Mouse (Mus musculus) right cerebral cortex, postnatal 4 days (tissue): Measurements from ENCODE around the gene Ccdc89.
A peak's percentile ranks its signal among the peaks of the same experiment; 100 is the strongest.

Source experiments
- DNase-seq: peaks from one replicate; pipeline ENCODE4 v3.0.0-alpha.2; 2022

The Ccdc89 gene

DNA sequence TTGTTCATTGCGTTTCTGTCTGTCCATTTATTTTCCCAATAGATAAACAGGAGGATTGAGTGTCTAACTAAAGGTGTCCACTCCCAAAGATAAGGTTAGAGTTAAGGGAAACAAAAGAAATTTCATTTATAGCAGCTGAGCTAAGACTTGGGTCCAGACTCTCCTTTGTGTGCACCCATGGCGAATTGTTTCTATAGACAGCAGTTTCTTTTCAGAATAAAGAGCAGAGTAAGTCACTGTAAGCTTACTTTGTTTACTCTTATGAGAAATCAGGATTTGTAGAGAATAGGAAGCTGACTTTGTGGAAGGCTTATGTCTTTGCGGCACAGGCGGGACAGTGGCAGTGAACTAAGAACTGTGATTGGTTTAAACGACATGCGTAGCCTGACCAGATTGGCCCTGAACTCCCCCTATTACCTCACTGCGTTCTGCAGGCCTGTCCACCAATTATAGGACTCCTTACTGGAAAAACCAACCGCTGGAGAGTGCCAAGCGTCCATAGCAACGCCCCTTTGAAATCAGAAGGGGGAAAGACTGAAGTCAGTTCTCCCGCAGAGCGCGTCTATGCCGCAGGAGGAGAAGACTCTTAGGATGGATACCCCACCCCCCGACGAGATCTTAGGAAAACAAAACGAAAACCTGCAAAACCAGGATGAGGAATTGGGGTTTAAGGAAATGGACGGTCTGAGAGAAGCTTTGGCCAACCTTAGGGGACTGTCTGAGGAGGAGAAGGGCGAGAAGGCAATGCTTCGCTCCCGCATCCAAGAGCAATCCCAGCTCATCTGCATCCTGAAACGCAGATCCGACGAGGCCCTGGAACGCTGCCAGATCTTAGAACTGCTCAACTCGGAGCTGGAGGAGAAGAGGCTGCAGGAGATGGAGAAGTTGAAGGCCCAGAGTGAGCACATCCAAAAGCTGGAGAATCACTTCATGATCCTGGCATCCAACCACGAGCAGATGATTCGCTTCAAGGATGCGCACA is at the start of gene Ccdc89:
Gene Ccdc89 (plus strand): TSS at position 558 of the 982 bp plus-strand sequence.
- DNase-seq, result peak; percentile 72

- DNase-seq, result no peak
These were observed 42.0 kb upstream of the Ccdc89 start for GRCm38 (mm10) chr7:90384411-90384810.

- DNase-seq, result peak; percentile 19
These were observed 39.4 kb upstream of the Ccdc89 start for GRCm38 (mm10) chr7:90386885-90387459.

DNA sequence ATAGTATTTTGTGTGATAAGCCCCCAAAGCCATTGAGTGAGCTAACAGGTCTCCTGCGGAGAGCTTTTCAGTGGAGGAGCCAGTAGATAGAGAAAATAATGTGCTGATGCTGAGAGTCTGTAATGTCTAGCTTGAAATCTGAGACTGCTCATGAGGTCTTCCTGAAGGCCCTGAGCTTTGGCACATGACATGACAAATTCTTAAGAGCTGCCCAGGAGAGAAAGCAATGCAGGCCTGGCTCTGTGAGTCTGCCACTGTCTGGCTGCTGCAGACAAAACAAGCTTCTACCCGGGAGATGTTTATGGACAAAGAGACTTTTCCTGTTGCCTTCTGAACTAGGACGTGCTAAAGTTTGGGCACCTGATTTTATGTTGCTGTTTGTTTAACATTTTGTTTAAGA is 36.6 kb upstream of the Ccdc89 start:
- no peak for DNase-seq

DNA sequence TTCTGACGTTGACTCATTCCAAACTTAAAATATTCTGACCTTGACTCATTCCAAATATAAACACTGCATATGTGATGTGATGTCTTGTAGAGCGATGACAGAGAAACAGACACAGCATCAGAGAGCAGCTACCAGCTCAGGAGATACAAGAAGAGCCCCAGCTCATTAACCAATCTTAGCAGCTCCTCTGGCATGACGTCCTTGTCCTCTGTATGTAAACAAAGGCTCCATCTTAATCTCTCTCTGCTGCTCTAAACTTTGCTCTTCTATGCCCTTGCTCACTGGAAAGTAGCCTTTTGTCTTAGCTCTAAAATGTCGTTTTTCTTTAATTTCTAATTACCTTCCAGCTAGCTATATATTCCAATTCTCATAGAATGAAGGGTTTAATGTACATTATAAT is 31.3 kb upstream of the Ccdc89 start:
- DNase-seq, result no peak

DNA sequence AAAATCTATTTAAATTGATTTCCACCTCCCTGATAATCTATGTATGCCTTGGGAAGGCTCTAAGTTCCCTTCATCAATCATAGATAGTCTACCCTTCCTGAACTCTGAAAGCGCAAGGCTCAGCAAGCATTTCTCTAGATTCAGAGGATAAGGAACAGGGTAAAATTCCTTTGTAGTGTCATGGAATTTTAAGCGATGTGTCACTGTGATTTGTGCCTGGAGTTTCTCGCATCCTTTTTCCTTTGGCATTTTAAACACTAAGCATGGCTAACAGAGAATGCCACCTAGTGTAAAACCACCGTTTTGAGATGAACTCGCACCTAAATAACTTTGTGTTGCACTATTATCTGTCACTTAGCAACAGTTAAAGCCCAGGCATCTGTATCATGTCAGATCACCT is 30.4 kb upstream of the Ccdc89 start:
- no peak for DNase-seq

DNA sequence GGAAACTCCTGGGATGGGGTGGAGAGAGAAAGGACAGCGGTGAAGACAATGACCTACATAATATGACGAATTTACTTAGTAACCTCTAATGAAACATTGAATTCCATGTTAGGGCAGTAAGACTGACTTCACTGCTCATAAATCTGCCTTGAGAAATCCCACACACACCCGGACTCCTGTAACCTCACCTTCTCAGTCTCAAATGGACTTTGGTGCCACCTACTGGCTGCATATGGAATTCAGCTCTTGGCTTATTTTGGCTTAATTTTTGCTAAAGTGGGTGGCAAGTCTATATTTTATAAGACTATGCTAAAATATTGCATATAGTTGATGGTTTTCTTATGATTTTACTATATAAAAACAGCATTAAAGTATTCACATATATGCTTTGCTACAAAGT is 16.4 kb upstream of the Ccdc89 start:
- peak; percentile 78 for DNase-seq

DNA sequence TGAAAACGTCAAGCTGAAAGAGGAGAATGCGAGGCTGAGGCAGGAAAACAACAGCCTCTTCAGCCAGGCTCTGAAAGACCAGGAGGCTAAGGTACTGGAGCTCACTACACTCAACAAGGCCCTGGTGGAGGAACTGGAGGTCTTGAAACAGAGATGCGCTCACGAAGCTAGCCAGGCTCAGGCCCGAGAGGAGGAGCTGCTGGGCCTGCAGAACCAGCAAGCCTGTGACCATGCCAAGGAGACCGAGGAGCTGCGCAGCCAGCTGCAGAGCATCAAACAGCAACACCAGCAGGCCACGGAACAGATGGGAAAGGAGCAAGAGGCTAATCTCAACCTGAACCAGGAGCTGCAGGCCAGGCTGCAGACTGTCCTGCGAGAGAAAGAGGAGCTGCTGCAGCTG is 629 bp downstream of the Ccdc89 start:
- no peak for DNase-seq

DNA sequence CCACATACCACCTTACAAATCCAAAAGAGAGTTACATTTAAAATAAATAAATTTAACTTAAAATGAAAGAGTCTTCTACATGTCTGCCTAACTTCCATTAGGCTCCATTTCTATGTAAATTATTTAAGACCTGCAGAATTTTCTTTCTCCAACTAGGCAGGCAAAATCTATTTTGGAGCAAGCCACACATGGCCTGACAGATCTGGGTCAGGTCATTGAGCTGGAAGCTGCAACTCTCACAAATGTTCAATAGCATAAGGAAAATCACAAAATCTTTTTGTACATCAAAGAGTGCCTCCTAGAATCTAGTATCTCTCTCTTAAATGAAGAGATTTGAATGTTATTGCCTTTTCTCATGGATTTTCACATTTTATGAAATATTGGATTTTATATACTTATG is 5.8 kb downstream of the Ccdc89 start:
- DNase-seq, result no peak

- no peak for DNase-seq
These were observed 13.7 kb downstream of the Ccdc89 start for GRCm38 (mm10) chr7:90440044-90440443.

DNA sequence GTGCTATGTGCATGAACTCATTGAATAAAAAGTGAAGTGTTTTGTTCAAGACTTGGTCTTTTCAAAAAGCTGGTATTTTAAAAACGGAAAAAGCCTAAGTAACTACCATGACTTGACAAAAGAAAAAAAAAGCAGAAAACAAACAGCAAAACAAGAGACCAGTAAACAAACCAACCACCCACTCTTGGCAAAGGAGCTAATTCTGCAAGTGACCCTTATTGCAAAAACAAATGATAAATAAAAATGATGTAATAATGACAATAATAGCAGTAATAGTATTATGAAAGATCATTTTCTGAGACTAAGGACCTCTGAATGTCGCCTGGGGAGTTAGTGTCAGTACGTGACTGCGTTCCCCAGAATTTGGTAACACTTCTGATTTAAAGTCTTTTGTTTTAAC is 15.7 kb downstream of the Ccdc89 start:
- DNase-seq, result no peak

DNA sequence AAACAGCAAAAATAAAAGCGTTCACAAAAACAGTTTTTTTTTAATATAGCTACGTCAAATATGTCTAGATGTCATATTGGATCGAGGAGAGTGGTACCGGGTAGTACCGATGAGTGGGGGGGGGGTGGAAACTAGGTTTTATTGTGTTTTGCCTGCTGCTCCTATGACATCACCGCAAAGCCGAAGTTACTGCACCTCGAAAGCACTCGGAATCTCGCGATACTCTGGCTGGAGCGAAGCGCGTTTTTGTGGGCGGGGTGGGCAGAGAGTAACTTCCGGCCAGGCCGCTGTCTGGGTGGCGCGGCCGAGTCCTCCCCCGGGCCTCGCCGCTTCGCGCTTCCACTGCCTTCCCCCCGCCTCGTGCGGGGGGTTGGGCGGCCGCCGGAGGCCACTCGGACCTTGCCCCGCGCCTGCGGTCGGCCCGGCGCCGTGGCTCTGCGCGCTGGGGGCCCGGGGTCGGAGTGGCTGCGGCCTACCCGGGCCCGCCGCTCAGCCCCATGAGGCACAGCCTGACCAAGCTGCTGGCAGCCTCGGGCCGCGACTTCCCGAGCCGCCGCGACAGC is 16.2 kb downstream of the Ccdc89 start, which contains the start of gene Crebzf:
Gene Crebzf (plus strand): TSS at position 212 of the 563 bp plus-strand sequence.
- peak; percentile 88 for DNase-seq

DNA sequence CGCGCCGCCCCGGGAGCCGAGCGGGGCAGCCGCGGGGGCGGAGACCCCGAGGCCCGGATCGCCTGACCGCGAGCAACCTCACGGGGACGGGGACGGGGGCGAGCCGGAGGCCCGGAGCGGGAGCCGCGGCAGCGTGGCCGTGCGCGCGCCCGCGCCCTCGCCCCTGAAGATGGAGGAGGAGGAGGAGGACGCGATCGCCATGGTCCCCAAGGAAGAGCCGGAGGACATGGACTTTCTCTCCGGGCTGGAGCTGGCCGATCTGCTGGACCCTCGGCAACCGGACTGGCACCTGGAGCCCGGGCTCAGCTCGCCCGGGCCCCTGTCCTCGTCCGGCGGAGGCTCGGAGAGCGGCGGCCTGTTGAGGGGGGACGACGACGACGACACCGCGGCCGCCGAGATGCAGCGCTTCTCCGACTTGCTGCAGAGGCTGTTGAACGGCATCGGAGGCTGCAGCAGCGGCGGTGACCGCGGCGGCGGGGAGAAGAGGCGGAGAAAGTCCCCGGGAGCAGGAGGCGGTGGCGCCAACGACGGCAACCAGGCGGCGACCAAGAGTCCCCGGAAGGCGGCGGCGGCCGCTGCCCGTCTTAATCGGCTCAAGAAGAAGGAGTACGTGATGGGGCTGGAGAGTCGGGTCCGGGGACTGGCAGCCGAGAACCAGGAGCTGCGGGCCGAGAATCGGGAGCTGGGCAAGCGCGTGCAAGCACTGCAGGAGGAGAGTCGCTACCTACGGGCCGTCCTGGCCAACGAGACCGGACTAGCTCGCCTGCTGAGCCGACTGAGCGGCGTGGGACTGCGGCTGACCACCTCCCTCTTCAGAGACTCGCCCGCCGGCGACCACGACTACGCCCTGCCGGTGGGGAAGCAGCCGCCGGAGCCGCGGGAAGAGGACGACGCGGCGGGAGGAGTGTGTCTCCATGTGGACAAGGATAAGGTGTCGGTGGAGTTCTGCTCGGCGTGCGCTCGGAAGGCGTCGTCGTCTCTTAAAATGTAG is 17.0 kb downstream of the Ccdc89 start:
- DNase-seq, result peak; percentile 71

DNA sequence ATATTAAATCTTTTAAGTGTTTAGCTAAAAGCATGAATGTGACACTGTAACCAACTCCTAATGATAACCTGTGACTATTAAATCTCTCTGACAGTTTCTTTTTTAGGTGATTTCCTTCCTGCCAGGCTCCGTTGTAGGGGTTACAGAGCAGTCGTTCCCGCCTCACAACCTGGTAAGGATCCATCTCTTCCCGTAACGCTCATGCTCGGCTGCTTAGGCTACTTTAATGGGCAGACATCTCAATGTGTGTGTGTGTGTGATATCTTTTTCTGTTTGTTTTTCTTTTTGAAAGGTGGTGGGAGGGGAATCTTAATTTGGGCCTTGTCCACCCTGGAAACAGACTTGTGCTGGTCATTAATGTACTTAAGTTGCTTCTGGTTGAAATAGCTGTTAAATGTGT is 17.8 kb downstream of the Ccdc89 start:
- no peak for DNase-seq

DNA sequence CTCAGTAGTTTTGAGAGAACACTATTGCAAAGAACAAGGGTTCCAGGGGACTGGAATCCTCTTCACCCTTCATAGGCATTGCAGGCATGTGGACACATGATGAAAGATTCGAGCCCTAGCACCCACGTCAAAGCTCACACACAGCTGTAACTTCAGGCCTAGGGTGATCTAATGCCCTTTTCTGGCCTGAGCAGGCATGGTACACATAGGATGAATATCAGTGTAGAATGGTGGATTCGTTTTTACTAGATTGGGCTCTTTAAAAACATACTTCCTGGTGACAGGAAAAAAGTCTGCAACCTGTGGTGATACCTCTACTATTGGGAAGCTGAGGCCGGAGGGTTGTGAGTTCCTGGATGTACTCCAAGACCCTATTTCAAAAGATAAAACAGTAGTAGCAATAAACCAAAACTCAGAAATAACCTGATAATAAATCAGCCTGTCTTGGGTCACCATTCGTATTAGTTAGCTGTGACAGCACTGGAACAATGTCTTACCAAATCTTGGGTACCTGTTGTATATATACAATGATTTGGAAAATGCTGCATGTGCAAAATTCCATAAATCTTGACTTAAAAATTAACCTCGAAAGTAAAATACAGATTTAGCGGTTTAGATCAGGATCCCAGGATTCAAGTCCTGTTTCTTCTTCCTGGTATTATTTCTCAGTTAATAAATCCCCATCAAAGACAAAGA is 29.9 kb downstream of the Ccdc89 start:
- no peak for DNase-seq

DNA sequence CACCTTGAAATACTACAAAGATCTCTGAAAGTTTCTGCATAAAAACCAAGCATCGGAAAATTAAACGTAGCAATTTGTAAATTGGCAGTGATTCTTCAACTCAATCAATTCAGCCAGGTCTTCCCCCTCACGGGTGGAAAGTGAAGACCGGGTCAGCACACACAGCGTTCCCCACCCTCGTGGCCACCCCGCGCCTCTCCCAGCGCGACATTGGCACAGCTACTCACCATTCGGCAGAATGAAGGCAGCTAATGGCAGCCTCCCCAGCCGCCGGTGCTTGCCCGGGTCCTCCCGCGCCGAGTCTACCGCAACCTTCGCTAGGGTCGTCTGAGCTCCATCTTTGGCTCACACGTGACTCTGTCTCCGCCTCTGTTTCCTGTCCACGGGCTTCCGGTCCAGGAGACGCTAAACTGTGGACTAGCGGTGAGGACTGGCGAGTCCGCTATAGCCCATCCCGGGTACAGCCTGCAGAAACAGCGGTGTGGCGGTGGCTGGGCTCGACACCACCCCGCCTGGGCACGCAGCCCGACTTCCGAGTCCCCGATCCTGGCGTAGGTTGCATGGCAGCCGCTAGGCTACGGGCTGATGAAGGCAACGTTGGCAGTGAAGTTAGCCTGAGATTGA is 30.6 kb downstream of the Ccdc89 start, which contains the start of gene Tmem126a:
Gene Tmem126a (minus strand): TSS at position 385 of the 624 bp plus-strand sequence.
- peak; percentile 80 for DNase-seq

DNA sequence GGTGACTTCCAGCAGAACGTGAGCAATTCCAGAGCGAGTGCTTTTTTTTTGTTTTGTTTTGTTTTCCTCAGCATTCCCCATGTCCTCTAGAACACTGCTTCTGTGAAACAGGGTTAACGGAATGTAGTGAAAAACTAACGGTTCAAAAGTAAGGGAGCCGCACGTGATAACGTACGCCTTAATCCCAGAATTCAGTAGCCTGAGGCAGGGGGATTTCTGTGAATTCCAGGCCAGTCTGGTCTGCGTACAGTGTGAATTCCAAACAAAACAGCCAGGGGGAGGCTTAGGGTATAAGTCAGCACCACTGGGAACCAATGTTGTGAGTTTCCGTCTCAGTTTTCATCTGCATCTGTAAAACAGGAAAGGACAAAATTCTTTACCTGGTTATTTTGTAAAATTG is 31.1 kb downstream of the Ccdc89 start:
- no peak for DNase-seq

DNA sequence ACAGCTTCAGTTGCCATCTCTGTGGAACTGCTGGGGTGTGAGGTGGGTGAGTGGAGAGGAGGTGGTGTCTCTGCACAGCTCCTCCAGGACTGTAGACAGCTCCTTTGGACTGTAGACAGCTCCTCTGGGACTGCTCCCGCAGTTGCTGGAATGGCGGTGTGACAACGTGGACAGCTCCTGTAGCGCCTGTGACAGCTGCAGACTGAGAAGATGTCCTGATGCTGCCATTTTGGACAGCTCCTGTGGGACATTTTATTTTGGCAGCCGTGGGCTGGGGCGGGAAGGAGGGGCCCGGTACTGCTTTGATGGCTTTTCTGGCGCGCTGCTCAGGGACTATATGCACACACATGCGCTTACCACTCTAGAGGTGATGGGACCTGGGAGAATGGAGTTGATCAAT is 34.0 kb downstream of the Ccdc89 start:
- DNase-seq, result no peak

- DNase-seq, result no peak
These were observed 34.6 kb downstream of the Ccdc89 start for GRCm38 (mm10) chr7:90460930-90461329.

DNA sequence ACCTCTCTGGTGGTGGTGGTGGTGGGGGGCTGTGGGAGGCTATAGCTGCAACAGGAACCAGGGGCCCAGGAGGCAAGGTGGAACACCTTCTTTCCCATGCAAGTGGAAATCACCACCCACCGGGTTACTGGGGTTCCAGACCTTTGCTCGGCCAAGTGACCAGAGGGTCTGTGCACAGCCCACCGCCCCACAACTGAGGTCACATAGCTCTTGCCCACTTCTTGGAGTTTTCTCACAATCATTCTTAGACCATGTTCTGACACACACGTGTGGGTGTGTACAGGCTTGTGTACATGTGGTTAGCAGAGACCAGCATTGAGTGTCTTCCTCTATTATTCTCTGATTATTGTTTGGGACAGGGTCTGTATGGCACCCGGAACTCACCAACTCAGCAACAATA is 35.1 kb downstream of the Ccdc89 start:
- no peak for DNase-seq

DNA sequence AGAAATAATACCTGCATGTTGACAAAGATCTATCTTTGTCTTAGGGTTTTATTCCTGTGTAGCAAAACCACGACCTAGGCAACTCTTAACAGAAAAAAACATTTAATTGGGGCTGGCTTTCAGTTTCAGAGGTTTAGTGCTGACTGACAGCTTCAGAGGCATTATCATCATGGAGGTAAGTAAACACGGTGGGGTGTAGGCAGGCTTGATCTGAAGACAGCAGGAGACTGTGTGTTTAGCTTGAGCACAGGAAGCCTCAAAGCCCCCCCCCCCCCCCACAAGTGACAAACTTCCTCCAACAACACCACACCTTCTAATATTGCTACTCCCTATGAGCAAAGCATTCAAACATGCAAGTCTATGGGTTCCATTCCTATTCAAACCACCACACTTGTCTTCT is 47.1 kb downstream of the Ccdc89 start:
- no peak for DNase-seq
